Mouse (Mus musculus) T-helper 2 cell (primary cell): ENCODE measurements at regions not wholly inside any gene's neighbourhood (a gene's known extent, or its start where the extent isn't known, plus 50 kb on each side); places are given as distances from the start of the nearest gene placed in this dataset.

Source experiments
- in situ Hi-C: fragments of 300-600 bp; cut with MboI, MseI; formaldehyde crosslinking; loops from one replicate; pipeline ENCODE4 v1.15.1; 2025; ENCODE audit warnings: high pct_unique_total_duplicates

DNA sequence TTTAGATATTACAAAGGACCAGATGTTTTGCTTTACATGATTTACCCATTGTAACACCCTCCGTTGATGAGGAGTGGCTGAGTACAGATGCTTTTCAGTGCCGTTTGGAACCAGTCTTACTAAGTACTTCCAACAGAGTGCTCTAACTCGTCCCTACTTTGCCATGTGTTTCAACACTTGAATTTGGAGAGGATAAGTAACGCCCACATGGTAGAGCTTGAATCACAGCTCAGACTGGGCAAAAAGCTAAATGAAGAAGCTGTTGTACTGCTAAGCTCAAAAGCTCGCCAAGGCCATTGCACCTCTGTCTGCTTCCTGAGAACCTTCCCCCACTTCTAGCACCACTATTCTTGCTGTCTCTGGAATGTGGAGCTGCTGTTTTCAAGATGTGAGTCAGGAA is 471.1 kb downstream of the Nfib start:
- in situ Hi-C loops = no loop called here

DNA sequence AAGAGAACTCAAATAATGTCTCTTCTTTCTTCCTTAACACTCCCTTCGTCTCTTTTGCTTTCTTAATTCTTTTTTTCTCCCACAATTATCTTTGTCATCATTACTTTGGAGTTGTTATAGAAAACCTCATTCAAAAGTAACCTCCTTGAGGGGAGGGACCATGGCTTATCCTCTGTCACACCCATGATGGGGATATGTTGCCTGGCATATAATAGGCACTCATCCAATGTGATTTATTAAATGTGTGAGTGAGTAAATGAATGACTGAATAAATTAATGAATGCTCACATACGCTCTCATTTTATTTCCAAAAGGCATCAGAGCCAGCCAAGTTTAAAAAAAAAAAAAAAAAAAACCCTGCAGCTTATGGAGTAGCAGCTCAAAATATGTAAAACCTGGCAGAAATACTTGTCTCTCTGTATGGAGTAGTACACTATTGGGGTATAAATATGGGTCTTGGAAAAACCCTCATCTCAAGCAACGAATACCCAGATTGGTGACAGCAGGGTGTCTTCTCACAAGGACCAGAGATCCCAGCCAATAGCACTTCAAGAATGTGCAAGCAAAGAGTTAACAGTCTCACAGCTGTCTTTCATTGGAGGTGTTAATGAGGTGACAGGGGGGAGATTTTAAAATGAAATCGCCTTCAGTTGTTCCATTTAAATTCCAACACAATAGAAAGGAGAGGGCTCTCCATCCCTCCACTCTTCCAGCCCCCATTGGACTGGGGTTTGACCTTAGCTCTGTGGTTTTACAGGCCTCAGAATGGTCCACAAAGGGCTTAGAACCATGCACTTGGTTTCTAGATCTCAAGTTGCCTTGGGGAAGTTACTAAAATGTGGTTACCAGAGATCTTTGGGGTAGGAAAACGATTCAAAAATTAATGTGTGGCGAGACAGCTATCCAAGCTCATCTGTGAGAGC is 479.1 kb downstream of the Nfib start:
- in situ Hi-C loops = no loop called here

DNA sequence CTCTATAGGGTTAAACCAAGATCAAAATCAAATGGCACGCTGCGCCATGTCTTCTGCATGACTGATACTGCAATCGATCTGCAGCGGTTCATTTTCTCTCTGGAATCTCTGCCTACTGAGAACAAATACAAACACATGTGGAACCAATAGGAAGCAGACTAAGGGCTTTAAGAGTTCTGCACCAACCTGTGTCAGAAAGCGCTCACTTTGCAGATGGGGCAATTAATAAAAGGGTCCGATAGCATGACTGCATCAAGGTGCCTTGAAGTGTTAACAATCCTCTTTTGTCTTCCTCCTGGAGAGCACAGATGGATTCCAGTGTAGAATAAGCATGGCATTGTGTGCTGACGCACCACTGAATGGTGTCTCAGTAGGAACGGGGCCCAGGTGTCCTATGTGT is 484.8 kb downstream of the Nfib start:
- in situ Hi-C loops = no loop called here

DNA sequence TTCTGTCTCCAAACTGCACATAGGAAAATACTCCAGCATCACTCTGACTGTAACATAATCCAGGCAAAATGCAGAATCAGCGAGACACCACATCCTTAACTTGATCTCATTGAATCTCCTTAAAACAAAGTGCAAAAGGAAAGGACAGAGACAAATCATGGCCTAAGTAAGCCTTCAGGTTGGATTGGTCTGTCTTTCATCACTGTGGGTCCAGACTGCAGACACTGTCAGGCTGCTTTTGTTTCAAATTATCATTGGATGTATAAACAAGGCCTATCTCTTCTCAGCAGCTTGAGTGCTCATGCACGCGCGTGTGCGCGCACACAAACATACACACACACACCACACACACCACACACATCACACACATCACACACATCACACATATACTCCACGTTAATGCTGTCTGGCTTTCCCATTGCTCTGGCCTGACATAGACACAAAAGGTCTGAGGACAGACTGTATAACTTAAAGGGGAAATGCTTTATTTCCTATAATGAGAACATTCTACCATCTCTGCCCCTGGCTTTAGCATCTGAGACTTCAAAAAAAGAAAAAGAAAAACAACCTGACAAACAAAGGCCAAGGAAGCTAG is 485.3 kb downstream of the Nfib start:
- in situ Hi-C loops = no loop called here

DNA sequence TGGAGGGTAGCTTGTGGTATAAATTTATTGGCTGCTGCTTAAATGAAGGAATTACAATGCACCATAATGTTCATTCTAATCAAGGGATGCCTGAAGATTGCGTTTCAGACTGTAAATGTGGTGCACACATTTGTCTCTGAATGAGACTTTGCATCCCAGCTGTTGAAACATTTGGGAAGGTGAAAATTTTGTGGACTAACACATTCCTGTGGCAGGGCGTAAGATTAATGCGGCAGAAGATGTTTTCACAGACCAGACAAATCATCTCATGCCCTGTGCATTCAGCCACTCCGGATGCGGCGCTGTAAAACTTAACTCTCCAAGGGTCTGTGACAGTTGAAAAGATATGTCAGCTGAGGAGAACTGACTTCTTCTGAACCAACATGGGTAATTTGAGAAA is 486.9 kb downstream of the Nfib start:
- in situ Hi-C loops = no loop called here

DNA sequence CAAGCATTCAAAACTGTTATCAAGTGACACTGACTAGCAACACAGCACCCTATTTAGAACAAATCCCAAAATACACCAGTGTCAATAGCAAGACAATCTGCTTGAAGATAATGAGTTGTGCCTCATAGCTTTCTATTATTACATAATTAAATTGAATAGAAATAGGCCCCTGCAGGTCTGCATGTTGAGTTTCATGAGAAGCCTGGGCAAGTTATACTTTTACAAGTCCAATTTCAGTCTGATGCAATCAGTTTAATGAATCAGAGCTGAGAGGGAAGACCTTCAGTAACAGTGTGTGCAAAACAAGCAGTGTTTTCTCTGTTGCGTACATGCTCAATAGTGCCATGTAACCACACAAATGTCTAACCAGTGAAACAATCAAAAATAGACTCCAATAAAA is 498.5 kb downstream of the Nfib start:
- in situ Hi-C loops = no loop called here

DNA sequence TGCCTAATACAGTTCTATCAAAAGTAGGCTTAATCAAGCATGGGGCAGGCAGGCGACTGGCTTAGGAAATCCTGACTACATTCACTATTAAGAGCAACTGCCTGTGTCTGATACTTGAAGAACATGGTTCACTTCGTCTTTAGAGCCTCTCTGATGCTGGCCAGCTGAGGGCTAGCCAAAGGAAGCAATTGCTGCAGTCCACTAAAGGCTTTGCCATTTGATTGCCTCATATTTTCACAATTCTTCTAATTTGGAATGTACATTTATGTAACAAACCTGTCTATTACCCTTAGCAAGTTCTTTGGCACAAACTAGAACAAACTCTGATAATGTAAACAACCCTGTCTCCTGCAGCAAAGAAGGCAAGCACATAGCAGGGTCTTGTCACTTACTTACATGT is 505.2 kb downstream of the Nfib start:
- in situ Hi-C loops = no loop called here

DNA sequence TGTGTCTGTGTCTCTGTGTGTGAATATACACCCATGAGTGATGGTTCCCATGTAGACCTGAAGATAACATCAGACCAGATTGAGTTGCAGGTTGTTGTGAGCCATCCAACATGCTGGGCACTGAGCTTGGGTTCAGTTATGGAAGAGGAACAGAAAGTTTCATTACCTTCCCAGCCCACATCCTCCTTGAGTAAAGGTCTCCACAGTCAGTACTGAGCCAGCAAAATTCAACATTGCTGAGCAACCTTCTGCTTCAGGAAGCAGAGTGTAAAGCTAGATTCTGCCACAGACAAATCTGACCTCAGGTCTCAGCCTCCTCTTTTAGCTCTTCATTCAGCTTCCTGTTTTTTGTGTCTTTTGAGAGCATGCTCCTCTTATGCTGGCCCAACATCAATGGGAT is 506.4 kb downstream of the Nfib start:
- in situ Hi-C loops = no loop called here

DNA sequence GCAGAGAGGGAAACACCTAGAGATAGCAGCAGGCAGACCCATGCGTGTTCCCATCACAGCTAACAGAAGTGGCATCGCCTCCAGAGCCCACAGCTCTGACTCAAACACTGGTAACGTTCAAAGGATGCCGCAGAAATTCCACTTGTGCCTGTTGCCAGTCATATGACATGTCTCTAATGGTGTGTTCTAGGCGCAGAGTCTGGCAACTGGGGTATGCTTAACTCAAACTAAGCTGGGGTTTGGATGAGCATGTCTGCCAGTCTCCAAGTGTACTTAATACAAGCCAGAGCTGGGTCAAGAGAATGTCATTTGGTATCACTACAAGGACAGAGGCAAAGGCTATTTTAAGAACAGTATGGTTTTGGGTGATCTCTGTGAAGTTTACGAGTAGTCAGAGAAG is 507.9 kb downstream of the Nfib start:
- in situ Hi-C loops = no loop called here

DNA sequence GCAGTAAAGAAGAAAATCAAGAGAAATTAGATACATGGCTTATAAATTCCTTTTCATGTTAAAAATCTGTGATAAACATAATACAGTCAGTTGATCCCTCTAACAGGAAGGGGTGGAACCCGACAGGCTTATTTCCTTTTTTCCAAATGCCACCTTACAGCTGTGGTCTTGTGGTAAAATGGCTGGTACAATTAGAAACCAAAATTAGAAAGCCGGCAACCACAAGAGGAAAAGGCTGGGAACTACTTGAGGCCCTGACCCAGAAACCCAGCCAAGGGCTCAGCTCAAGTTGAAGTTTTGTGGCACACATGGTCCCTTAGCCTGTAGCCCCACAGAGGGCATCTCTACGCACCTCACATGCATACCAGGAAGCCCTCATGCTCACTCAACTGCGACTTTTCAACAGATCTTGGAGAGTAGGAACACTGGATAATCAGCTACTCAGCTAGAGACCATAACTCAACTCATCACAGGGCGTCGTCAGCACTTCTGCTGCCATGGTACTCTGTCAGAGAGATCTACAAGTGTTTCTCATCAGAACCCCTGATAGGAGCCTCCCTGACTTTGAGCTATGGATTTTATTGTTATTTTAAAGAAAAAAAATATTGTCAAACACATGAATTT is 509.4 kb downstream of the Nfib start:
- in situ Hi-C loops = no loop called here

DNA sequence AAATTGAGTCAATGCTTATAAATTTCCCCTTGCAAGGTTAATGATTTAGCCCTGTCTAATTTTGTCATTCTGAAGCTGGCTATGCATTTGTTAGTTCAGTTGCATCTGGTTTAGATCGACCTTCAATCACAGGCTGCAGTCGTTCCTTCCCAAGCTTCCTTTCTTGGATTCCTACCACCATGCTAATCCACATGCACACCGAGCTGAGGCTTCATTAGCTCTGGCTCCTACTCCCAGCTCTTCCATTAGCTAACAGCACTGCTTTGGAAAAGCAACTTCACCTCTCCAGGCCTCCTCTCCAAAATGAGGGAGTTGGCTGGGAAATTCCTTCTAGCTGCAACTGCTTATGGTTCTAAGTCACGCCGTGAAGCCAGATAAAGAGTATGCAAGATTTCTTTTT is 511.6 kb downstream of the Nfib start:
- in situ Hi-C loops = no loop called here

DNA sequence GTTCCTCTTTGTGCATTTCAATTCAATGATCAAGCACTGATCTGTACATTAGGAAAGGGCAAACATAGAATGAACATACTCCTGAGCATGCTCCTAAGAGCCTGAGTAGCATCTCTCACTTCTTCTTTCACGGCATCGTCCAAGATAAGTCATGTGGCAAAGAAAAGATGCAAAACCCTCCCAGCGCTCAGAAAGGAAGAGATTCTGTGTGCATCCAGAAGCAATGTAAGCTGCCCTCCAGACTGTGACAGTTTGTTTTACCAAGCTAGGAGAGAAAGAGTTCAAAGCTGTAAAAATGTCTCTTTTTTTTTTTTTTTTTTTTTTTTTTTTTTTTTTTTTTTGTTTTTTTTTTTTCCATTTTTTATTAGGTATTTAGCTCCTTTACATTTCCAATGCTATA is 518.7 kb downstream of the Nfib start:
- in situ Hi-C loops = no loop called here

DNA sequence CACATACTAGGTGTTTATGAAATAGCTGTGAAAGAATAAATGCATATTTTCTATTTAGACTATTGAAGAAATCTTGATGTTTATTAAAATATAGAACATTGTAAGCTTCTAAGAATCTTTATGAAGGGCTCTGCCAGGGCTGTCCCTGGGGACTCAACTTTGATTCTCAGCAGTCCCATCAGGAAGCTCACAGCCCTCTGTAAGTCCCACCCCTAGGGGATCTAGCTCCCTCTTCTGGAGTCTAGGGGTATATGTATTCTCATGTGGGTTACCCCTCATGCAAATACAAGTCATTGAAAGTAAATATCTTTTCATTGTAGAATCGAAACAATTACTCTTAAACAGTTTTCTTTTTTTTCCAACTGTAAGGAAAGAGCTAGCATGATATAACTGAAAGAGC is 521.6 kb downstream of the Nfib start:
- in situ Hi-C loops = no loop called here

DNA sequence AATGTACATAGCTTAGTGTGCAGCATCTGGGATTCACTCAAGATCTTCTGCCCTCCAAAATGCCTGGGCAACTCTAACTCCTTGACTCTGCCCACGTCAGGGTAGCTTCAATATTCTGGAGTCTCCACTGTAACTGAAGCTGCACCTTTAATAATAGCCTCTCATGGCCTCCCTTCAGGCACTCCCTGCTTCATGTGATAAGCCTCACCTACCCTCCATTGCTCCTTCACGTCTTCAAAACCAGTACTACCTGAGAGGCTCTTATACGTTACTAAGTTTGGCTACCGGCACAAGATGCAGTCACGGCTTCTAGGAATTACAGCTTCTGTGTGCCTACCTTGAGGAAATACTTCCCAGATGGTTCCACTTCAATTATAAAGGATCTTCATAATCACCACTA is 527.4 kb downstream of the Nfib start:
- in situ Hi-C loops = no loop called here

DNA sequence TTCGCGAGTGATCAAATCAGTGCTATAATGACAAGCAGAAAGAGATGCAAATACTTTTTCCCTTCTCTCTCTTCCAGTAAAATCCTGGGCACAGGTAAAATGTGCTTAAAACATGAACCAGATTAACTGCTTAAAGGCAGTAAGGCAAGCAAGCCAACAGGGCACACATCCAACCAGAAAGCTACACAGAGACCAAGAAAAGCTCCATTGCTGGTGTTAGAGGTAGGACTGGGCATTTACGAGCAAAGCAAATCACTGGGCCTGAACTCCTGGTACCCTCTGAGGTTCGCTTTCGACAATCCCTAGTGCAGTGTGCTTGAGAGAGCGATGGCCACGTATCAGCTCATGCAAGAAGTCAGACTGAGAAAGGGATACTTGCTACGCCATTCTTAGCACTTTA is 528.8 kb downstream of the Nfib start:
- in situ Hi-C loops = no loop called here

DNA sequence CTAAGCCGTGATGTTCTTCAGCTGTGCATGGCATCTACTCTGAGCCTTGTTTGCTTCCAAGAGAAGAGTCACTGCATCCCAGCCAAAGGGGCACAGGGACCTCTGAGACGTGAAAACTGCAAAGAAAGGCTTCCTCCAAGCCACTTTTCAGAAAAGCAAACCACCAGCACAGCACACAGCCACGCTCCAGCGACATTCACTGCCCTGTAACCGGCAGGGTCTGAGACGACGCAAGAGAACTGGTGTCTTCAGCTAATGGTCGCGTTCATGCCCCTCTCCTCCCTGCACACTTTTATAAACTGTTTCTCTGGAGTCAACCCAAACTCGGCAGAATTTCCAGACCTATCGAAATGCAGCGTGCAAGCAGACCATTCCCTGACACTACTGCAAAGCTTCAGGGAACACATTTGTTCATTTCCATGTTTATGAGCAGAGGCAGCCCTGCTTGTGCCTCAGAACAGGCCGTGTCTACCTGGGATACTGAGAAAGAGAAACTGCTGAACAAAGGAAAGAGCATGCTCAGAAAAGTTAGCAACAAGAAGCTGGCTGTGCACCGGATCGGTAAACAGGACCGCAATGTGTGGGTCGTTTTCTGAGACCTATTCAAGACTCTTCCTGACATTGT is 532.0 kb downstream of the Nfib start:
- in situ Hi-C loops = no loop called here

DNA sequence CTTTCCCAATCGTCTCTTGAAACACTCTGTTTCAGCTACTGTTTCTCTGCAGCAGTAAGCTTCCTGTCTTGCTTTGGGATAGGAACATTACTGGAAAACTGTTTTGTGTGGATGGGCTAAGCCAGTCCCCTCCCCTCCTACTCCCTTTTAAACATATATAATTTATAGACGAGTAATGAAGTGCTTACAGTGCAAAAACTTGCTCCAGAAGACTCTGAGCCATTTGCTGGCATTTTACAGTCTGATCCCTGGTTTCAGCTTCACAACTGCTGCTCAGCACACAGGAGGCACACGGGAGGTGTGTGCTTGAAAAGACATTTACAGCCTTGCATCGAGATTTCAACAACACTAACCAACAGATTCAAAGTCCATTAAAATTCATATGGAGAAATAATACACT is 534.6 kb downstream of the Nfib start:
- in situ Hi-C loops = no loop called here

DNA sequence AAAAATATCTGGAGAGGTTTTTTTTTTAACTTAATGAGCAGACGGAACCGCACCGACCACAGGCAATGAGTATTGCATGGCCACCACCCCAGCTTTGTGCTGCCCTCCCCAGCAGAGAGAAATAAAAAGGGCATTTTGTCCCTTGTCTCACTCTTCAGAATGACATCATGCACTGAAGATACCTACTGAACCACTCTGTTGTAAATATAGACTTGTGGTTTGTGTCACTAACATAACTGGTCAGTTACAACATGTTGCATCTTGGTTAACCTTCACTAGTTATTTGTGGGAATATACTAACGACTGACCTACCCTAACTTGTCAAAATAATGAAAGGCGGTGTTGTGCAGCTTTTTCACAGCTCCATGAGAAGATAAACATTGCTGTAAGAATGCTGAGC is 537.5 kb downstream of the Nfib start:
- in situ Hi-C loops = no loop called here

DNA sequence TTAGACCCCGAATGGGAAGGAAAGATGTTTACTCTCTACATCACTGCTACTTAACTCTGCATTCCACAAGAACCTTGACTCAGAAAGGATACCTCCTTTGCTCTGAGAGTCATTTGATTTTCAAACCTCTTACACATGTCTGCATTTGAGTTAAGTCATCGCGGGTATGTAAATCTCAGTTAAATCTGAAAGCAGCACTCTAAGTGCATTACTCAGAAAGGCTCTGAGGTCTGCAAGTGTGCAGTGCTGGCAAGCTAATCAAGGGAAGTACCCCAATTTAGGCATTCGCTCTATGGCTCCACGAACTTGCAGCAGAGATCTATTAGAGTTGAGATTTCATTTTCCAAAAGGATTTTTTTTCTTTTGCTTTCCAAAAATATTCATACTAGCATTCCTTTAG is 538.2 kb downstream of the Nfib start:
- in situ Hi-C loops = no loop called here

DNA sequence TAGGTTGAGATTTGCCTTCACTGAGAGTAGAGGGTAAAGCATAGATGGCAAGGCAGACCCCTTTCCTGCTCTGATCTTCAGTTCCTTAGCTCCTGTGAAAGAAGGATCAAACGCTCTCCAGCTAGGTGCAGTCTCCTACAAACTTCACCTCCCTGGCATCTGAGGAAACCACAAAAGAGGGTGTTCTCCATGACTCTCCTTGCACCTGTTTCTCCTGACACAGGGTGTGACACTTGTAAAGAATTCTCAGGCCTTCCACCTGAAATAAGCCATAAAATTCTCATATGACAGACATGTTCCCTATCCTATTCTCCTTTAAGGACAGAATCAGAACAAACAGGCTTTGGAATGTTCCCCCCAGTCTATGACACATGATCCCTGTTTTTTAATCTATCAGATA is 538.7 kb downstream of the Nfib start:
- in situ Hi-C loops = no loop called here

DNA sequence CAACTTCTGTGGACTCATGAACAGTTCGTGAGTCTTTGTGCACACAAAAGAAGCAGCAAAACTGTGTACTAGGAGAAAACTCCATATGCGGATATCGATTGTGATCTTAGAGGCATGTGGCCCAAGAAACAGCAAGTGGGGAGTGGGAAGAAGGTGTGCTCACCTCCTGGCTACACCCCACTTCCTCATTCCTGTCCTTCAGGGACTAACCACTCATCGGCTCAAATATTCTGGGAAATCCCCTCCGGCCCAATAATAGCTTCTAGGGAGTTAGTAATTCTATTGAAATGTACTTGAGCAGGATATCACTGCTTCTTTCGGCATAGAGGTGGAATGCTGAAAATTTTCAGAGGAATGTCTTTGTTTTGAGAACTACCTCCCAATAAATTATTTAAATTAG is 539.5 kb downstream of the Nfib start:
- in situ Hi-C loops = no loop called here

DNA sequence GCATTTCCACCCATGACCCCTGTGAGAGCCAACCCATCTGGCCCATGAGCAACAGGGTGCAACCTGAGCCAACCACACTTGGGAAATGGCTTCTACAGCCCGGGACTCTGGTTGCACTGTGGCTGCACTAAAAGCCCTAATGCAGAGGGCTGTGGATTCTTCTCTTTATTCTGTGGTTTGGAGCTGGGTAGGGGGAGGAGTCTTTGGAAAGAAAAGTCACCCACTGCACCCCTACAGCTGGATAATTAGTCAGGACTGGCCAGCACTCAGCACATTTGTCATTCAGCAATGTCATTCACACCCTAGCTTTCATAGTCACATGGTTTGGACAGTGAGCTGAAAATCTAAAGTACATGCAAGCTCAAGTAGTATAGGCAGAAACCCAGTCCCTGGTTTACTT is 541.5 kb downstream of the Nfib start:
- in situ Hi-C loops = no loop called here

DNA sequence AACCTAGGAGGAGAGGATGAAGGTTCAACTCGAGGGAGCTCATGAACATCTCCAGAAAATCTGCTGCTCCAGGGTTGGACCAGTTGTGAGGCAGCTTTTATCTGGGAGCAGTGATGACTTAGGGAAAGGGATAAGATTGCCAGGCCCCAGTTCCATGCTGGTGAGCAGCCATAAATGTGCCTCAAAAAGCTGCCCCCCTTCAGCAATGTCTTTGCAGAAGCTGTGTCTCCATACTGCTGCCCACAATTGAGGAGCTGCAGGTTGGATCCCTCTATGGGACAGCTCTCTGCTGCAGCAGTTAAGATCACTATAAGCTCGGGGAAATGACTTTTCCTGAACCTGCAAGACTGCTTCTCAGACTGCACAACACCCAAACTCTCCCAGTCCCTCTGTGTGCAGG is 543.7 kb downstream of the Nfib start:
- in situ Hi-C loops = no loop called here
